Mouse (Mus musculus) B cell, adult 67 days (primary cell): ENCODE results near the gene Pcsk2. TPM values are rescaled to one million over a fixed set of nuclear protein-coding genes. Genes with fewer than 3 reads are reported as not detected.

Experiments used
- total RNA-seq, 2 experiments: library from RNA; stranded (reverse); gene quantifications; 4 replicates each; pipeline ENCODE4 v1.2.4; 2023

Pcsk2 gene
- total RNA-seq = not detected

GRCm38 (mm10) chr2:143545758-143546246 lies at the start of gene Pcsk2:
TSS of gene Pcsk2 (plus strand) at chr2:143546156.

GRCm38 (mm10) chr2:143862484-143863231 lies 316.7 kb downstream of the Pcsk2 start, which contains the start of gene Bfsp1:
TSS of gene Bfsp1 (minus strand) at chr2:143863173.

